Mouse (Mus musculus): ENCODE results near the gene Gipc2.
"Not testable (repeated sequence)": the region's sequence is repeated elsewhere in the genome, so short reads cannot be mapped to it uniquely, and the experiment has no call there.

The Gipc2 gene

GRCm38 (mm10) chr3:152152483-152152804, 13.6 kb downstream of the Gipc2 start:
- no peak for DNase-seq

DNA sequence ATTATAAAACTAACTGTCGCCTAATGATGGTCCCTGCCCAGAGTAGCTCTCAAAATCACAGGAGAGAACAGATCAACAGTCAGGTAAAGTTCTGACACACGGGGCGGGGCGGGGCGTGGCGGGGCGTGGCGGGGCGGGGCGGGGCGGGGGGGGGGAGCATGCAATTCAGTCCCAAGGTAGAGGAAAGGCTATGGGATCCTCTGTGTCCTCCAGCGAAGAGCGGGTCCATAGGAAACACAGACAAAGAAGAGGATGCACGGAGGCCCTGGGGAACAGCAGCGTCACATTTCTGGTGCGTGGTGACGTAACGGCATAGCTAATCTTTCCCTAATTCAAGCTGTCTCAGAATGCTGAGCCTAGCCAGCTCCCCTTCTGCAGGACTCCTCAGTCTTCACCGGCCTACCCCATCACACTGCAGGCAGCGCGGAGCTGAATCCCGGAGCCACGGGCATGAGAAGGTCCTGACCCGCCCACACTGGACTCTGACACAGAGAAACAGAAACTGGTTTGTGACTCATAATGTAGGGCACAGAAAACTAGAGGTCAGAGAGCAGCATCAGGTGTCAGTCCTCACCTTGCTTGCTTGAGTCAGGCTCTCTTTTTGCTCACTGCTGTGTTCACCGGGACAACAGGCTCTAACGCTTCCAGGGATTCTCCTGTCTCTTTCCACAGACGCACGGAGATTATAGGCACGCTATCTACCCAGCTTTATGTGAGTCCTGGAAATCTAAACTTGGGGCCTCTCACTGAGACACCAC, 14.1 kb downstream of the Gipc2 start:
- DNase-seq = no peak

DNA sequence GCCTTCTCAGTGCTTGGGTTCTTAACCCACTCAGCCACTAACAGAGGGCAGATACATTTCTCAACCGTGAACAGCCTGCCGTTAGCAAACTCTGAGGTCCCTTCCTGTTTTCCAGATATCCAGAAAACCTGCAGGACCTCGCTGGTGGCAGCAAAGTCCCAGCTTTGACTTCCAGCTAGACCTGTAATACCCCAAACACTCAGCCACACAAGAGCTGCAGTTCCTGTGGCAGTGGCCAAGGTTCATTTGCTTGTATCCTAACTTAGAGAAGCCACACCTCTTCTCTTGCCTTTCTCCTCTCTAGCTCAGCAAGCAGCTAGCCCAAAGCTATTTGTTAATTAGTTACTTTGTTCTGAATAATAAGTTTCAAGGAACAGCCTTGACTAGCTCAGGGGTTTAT, 16.2 kb downstream of the Gipc2 start:
- no peak for DNase-seq

DNA sequence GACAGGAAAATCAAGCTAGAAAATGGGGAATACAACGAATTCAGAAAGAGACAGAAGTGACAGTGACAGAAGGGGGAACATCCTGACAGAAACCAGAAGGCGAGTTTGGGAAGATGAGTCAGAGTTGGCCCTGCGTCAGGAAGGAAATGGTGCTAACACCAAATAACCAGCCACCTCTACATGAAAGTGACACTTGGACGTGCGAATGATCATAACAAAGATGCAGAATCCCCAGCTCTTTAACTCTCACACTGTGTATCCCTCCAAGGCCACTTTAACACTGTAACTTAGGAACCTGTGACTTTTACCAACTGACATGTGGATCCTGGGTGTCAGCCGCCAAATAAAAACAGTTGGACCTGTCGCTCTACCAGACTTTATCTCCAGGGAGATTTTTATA, 16.6 kb downstream of the Gipc2 start:
- DNase-seq = no peak

DNA sequence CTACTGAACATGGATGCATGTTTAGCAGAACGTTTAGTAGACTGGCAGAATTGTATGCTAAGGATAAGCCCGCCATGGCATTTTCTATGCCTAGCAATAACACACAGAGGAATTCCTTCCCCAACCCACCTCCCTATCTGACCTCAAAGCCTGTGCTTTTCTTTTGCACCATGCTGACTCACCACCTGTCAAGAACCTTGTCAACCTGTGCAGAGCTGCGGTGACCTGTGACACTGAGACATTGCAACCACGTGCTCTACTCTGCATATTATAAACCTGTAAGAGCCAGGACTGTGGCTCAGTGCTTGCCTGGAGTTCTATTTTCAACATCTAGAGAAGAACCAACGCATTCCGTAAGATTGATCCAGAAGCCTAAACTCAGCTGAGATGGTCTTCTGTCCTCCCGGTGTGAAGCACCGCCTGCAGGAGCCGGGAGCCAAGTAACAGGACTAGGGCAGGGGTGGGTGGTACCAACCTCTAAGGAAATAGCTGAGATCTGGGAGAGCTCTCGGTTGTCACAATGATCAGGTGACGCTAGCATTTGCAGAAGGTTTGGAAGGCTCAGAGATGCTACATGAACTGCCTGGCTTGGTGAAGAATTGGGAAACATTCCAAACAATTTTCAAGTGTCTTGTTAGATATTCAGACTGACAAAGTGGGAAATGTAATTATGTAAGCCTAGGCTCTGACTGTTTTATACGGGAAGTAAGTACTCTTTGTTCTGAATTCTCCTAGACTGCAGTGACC, 18.8 kb downstream of the Gipc2 start:
- no peak for DNase-seq

DNA sequence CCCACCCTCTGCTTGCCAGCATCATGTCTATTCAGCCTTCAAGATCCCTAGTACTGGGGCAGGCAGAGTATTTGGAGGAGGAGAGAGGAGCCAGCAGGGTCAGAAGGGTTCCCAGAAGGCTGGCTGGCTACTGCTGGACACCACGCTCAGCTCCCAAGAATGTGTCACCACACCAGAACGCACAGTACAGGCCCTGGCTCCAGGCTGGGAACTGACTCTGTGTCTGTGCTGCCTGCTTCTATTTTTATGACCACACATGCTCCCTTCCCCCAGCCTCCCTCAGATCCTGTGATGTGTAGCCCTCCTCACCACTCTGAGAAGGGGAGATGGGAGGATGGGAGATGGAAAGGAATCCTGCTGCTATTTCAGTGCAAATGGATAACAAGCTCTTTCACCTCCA, 20.8 kb downstream of the Gipc2 start:
- no peak for DNase-seq

DNA sequence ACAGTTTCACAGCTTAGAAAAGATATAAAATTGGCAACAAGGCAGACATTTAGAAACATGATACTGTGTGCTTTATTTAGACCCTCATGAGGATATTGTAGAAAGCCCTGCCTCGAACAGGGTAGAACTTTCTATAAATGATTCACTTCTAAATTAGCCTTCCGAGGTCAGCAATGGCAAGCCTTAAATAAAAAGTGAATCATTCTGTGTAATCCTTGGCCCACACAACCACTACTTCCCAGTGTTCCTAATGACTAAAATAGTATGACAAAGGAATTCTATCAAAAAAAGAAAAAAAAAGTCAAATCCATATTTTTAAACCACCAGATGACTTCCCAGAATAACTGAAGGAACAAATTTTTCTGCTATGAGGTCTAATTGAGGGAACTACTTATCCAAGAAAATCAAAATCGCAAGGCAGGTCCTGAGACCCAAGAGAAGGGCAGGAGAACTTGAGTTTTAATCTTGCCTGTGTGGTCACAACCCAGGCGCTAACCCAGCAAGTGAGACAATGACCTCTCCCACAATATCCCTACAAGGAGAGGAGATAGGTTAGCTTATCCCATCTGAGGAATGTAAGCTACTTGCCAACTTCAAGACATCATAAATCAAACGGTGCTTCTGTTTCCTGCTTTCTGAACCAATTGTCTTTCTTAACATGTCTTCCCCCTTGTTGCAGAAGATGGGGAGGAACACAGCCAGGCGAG, 22.9 kb downstream of the Gipc2 start:
- no peak for DNase-seq

- no peak for DNase-seq
Measured at GRCm38 (mm10) chr3:152142146-152142545, 23.9 kb downstream of the Gipc2 start.

GRCm38 (mm10) chr3:152139308-152139707, 26.7 kb downstream of the Gipc2 start:
- DNase-seq = not testable (repeated sequence)

DNA sequence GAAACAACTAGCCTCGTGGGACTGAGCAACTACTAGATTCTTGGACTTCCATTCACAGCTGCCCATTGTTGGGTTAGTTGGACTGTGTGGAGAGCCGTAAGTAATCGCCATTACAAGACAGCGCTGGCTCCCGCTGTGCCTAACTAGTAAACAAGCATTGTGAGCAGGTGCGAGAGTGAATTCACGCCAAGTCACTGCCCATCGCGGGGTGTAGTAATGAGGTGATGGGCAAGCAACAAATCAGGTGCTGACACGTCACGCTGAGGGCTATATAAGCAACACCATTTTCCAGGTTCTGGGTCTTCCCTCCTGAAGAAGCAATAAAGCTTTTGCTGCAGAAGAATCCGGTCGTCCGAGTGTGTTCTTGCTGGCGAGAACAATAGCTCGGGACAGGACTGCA, 29.9 kb downstream of the Gipc2 start:
- not testable (repeated sequence) for DNase-seq

DNA sequence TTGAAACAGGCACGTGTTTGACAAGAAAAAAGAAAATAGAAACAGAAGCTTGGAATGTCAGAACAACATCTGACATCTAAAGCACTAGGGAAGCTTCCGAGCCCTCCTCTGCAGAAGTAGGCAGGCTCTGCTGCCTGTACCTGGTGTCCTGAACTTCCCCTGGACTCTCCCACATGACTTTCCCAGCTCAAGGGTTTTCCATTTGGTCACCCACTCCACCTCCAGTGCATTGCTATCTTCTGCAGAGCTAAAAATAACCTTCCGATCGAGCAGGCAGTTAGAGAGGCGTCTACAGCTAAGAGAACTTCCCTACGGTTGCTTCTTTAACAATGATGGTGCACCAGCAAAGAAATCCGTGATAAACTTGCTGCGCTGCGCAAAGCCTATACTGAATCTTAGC, 32.4 kb downstream of the Gipc2 start:
- no peak for DNase-seq

DNA sequence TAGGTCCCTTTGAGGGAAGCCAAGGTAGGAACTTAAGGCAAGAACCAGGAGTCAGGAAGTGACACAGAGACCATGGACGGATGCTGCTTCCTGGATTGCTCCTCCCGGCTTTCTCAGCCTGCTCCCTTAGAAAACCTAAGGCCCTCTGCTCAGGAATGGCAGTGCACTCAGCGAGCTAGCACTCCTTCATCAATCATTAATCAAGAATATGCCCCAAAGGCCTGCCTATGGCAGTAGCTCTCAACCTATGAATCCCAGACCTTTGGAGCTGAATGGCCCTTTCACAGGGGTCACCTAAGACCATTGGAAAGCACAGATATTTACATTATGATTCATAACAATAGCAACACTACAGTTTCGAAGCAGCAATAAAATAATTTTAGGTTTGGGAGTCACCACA, 35.1 kb downstream of the Gipc2 start:
- no peak for DNase-seq

GRCm38 (mm10) chr3:152129426-152129825, 36.6 kb downstream of the Gipc2 start:
- not testable (repeated sequence) for DNase-seq

GRCm38 (mm10) chr3:152128631-152129030, 37.4 kb downstream of the Gipc2 start:
- DNase-seq = no peak

- DNase-seq = no peak
Measured at GRCm38 (mm10) chr3:152127144-152127543, 38.9 kb downstream of the Gipc2 start.

DNA sequence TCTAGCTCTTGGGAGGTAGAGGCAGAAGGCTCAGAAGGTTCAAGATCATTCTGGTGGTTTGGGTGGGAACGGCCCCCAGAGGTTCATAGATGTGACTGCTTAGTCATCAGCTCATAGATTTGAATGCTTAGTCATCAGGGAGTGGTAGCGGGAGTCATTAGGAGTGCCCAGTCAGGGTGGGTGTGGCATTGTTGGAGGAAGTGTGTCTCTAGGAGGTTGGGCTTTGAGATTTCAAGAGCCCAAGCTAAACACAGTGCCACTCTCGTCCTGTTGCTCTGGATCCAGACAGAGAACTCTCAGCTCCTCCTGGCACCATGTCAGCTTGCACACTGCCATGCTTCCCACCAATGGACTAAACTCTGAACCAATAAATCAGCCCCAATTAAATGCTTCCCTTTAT, 43.3 kb downstream of the Gipc2 start:
- DNase-seq = no peak

DNA sequence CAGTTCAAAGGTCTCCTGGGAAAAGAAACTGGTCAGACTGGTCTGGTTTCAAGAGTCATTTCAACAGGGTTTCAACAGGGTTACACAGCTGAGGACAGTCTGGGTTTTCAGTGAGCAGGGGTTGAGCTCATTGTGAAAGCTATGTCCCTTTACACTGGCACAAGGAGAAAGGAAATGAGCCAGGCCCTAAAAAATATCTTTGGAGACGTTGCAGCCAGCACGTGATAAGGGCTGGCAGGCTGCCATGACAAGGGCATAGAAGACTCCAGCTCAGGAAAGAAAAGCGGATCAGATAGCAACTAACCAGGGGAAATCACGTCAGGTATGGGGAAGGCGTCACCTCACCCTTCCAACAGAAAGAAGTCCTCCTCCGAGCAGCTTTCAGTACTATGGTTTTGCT, 43.9 kb downstream of the Gipc2 start:
- DNase-seq = peak in 1 of 2 experiments; percentile 23

GRCm38 (mm10) chr3:152121169-152122009, 44.6 kb downstream of the Gipc2 start:
- no peak for DNase-seq

DNA sequence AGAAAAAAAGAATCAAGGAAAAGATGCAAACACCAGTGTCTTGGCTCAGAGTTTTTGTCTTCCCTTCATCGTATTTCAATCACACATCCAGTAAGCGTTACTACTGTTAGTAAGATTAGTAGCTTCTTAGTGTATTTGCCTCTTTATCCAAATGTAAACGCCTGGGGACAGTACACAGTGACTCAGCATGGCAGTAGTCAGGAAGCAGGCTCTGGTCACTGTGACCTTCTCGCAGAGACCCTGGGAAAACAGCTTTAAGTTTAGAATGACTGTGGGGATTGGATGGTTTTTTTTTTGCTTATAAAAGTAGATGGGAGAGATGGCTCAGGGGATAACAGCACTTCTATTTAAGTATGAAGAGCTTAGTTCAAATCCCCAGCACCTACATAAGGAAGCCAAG, 46.0 kb downstream of the Gipc2 start:
- DNase-seq = no peak

- no peak for DNase-seq
Measured at GRCm38 (mm10) chr3:152117941-152118340, 48.1 kb downstream of the Gipc2 start.

- no peak for DNase-seq
Measured at GRCm38 (mm10) chr3:152116140-152116539, 49.9 kb downstream of the Gipc2 start.

GRCm38 (mm10) chr3:152114786-152115185, 51.2 kb downstream of the Gipc2 start:
- no peak for DNase-seq

GRCm38 (mm10) chr3:152114222-152114621, 51.8 kb downstream of the Gipc2 start:
- DNase-seq = no peak
